Mouse (Mus musculus): ENCODE data around the gene Adig. TPM values are rescaled to one million over a fixed set of nuclear protein-coding genes. Genes with fewer than 3 reads are reported as not detected.

Adig gene
- polyA plus RNA-seq (2016; fragmentation: Nextera tagmentation; extraction: Ambion mirVana): not detected in 2 replicates

DNA sequence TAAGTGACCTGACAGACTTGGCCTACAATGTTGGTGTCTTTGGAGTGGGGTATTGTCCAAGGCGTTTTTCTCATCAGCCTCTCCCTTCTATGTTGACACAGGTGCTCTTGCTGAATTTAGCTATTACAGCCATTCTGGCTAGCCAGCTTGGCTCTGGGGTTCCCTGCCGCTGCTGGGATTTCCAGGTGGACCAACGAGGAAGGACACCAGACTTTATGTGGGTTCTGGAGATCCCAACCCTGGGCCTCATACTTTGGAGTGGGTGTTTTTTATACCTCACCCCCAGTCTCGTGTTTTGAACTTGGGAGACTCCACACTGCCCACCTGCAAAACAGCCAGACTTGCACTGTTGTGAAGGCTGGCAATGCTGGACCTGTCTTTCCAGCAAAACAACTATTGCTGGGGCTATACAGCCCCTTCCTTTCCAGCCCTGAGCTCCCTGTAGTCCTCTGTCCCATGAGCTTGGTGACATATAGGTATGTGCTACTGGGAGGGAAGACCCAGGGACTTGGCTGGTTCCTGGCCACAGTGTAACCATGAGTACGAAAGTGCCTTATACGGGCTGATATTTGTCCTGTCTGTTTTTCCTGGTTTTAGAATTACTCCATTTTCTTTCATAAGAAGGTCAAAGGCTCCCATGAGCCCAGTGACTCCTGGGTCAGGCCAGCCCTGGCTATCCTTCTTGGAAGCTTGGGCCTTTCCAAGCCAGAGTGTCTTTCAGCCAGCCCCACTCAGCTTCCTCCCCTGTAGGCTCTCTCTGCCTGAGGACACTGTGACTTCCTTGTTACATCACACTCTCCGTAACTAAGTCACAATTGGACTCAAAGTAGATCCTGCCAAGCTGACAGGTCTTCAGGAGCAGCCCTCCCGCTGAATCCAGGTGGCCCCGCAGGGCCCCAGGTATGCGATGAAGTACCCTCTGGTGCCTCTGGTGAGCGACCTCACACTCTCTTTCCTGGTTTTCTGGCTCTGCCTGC, at the start of gene Adig:
TSS of gene Adig (plus strand) at position 777 of the 977 bp plus-strand sequence.
- H3K9me3 ChIP-seq: no peaks in the 10 kb centered on the region

DNA sequence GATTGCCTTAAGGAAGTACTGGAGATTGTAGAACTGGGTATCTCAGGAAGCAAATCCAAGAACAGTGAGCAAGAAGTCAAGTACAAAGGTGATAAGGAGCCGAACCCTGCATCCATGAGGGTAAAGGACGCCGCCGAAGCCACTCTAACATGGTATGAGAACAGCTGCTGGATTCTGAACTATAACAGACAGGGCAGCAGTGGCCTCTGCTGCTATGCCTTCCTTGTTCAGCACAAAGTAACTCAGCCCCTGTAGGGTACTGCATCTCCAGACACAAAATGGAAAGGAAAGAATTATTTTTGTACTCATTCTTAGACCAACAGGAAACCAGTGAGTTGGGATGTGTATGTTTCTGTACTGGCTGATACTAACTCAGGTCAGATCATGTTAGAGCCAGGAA, 46.0 kb upstream of the Adig start:
- 94% methylated on average over 4 of the region's 4 CpGs for WGBS
- H3K27ac ChIP-seq: no peak overlapping the region
- no peak for DNase-seq (ENCODE audit: low spot score)

More for the DNA sequence above, at the start of gene Adig:
- no peaks in the 10 kb centered on the region for H3K27me3 ChIP-seq (ENCODE audit: insufficient read depth, poor library complexity, severe bottlenecking)
- H3K27ac ChIP-seq: no peak within 1 kb of the TSS
- no peak for DNase-seq (ENCODE audit: low spot score)
- H3K4me1 ChIP-seq (replicated peaks): no peaks in the 10 kb centered on the region
- H3K4me3 ChIP-seq: no peak within 1 kb of the TSS
- peaks cover 30% of the 10 kb centered on the region for H3K36me3 ChIP-seq
- WGBS: 73% methylated on average over 11 of the region's 11 CpGs

GRCm38 (mm10) chr2:158457610-158458009, 44.8 kb upstream of the Adig start:
- Histone ChIP-seq H3K4me3 (no peak overlapping the region), H3K27me3 (ENCODE audit: insufficient read depth, poor library complexity, severe bottlenecking) (no peaks in the 10 kb centered on the region), H3K4me1 (replicated peaks) (no peaks in the 10 kb centered on the region), H3K36me3 (peaks cover 81% of the 10 kb centered on the region), H3K9me3 (no peaks in the 10 kb centered on the region), H3K27ac (no peak overlapping the region)
- DNase-seq (ENCODE audit: low spot score): no peak
- WGBS: 95% methylated on average over 1 of the region's 1 CpGs

More for the DNA sequence above, 46.0 kb upstream of the Adig start:
- Histone ChIP-seq H3K4me1 (replicated peaks) (no peaks in the 10 kb centered on the region), H3K27me3 (ENCODE audit: insufficient read depth, poor library complexity, severe bottlenecking) (no peaks in the 10 kb centered on the region), H3K36me3 (peaks cover 80% of the 10 kb centered on the region), H3K4me3 (no peak overlapping the region), H3K9me3 (no peaks in the 10 kb centered on the region)

DNA sequence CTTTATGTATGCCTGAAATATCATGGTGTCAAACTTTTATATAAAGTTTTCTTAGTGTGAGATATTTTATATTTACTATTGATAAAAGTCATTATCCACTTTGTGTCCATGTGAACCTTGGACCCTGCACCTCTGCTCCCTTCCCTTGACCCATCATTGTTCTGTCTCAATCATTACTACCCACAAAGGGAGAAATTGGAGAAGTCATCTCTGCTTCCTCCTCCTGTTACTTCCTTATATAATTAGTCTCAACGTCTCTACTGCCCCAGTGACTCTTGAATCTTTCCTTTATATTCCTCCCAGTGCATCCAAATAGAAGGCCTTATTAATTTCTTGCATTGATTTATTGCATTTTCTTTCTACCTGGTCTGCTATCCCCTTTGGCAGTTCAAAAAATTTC, 40.0 kb upstream of the Adig start:
- H3K36me3 ChIP-seq: peaks cover 91% of the 10 kb centered on the region
- H3K27me3 ChIP-seq (ENCODE audit: insufficient read depth, poor library complexity, severe bottlenecking): no peaks in the 10 kb centered on the region

DNA sequence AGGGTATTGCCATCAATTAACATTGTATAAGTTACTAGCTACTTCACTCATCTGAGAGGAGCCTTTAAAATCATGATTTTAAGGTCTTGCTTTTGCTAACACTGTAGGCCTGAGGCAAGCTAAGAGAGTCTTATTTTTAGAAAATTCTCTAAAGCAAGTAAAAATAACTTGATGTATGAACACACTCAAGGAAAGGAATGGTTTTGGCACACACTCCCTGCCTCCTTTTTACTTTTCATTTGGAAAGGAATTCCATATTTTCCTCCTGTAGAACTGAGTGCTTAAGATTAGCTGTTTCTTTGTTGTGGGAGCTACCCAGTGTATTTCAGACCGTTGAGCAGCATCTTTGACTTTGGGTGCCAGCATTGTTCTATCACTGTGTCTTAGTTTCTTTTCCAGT, 28.3 kb upstream of the Adig start:
- no peaks in the 10 kb centered on the region for H3K4me1 ChIP-seq (replicated peaks)
- no peak overlapping the region for H3K27ac ChIP-seq
- 89% methylated on average over 1 of the region's 1 CpGs for WGBS
- no peaks in the 10 kb centered on the region for H3K9me3 ChIP-seq
- DNase-seq (ENCODE audit: low spot score): no peak
- H3K4me3 ChIP-seq: no peak overlapping the region
- peaks cover 89% of the 10 kb centered on the region for H3K36me3 ChIP-seq
- no peaks in the 10 kb centered on the region for H3K27me3 ChIP-seq (ENCODE audit: insufficient read depth, poor library complexity, severe bottlenecking)

More for the DNA sequence above, 40.0 kb upstream of the Adig start:
- WGBS: 81% methylated on average over 1 of the region's 1 CpGs
- no peak overlapping the region for H3K27ac ChIP-seq
- H3K4me3 ChIP-seq: no peak overlapping the region
- no peaks in the 10 kb centered on the region for H3K4me1 ChIP-seq (replicated peaks)
- H3K9me3 ChIP-seq: no peaks in the 10 kb centered on the region
- no peak for DNase-seq (ENCODE audit: low spot score)

GRCm38 (mm10) chr2:158477640-158478039, 24.8 kb upstream of the Adig start:
- Histone ChIP-seq H3K36me3 (peaks cover 99% of the 10 kb centered on the region), H3K9me3 (no peaks in the 10 kb centered on the region), H3K4me1 (replicated peaks) (no peaks in the 10 kb centered on the region), H3K4me3 (no peak overlapping the region), H3K27ac (no peak overlapping the region), H3K27me3 (ENCODE audit: insufficient read depth, poor library complexity, severe bottlenecking) (no peaks in the 10 kb centered on the region)
- DNase-seq (ENCODE audit: low spot score): no peak
- 75% methylated on average over 3 of the region's 3 CpGs for WGBS

DNA sequence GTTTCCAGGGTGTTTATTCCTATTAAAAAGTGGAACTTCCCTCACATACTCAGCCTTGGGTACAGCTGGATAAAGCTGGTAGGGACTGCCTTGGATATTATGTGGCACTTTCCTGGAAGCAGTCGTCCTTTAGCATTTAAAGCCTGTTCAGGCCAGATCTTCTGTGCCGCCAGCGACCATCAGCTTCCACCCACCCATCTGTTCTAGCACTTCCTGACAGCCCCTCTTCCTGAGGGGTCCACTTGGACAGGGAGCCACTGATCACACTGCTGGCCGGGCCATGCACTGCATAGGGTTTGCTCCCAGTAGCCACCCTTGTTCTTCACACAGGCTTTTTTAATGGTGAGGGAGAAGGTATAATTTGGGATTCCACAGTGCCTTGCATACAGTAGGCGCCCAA, 4.0 kb upstream of the Adig start:
- Histone ChIP-seq H3K27ac (no peak overlapping the region), H3K27me3 (ENCODE audit: insufficient read depth, poor library complexity, severe bottlenecking) (no peaks in the 10 kb centered on the region), H3K4me1 (replicated peaks) (no peaks in the 10 kb centered on the region), H3K4me3 (no peak overlapping the region), H3K9me3 (no peaks in the 10 kb centered on the region), H3K36me3 (peaks cover 65% of the 10 kb centered on the region)
- WGBS: 93% methylated on average over 5 of the region's 5 CpGs
- no peak for DNase-seq (ENCODE audit: low spot score)

- 90% methylated on average over 7 of the region's 7 CpGs for WGBS
- no peak overlapping the region for H3K4me3 ChIP-seq
- no peaks in the 10 kb centered on the region for H3K27me3 ChIP-seq (ENCODE audit: insufficient read depth, poor library complexity, severe bottlenecking)
- H3K9me3 ChIP-seq: no peaks in the 10 kb centered on the region
- DNase-seq (ENCODE audit: low spot score): no peak
- H3K36me3 ChIP-seq: peaks cover 21% of the 10 kb centered on the region
- H3K4me1 ChIP-seq (replicated peaks): no peaks in the 10 kb centered on the region
- H3K27ac ChIP-seq: no peak overlapping the region
Observed at GRCm38 (mm10) chr2:158503226-158503625, 814 bp downstream of the Adig start.

DNA sequence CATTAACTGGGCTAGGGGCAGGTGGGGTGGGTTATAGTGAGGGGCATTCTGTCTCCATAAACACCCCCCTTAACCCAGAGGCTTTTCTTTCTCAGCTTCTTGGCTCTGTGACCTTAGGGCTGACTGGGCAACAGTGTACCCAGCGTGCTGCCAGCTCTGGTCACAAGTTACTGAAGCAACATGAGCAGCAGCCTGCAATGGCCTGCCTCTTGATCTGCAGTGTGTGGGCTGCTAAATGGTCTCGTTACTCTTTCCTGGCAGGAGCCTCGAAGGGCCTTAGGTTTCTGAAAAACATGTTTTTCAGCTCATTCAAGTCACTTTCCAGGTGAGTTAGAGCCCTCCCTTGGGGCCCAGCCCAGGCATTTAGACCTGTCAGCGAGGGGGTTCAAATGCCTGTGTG, 1.3 kb downstream of the Adig start:
- no peak overlapping the region for H3K4me3 ChIP-seq
- no peak for DNase-seq (ENCODE audit: low spot score)
- no peaks in the 10 kb centered on the region for H3K9me3 ChIP-seq
- H3K27me3 ChIP-seq (ENCODE audit: insufficient read depth, poor library complexity, severe bottlenecking): no peaks in the 10 kb centered on the region
- WGBS: 77% methylated on average over 4 of the region's 4 CpGs
- peaks cover 16% of the 10 kb centered on the region for H3K36me3 ChIP-seq
- H3K27ac ChIP-seq: no peak overlapping the region
- no peaks in the 10 kb centered on the region for H3K4me1 ChIP-seq (replicated peaks)

GRCm38 (mm10) chr2:158506475-158506874, 4.1 kb downstream of the Adig start:
- Histone ChIP-seq H3K4me3 (no peak overlapping the region), H3K36me3 (no peaks in the 10 kb centered on the region), H3K4me1 (replicated peaks) (no peaks in the 10 kb centered on the region), H3K9me3 (no peaks in the 10 kb centered on the region), H3K27ac (no peak overlapping the region), H3K27me3 (ENCODE audit: insufficient read depth, poor library complexity, severe bottlenecking) (no peaks in the 10 kb centered on the region)
- WGBS: 88% methylated on average over 5 of the region's 5 CpGs
- DNase-seq (ENCODE audit: low spot score): no peak

DNA sequence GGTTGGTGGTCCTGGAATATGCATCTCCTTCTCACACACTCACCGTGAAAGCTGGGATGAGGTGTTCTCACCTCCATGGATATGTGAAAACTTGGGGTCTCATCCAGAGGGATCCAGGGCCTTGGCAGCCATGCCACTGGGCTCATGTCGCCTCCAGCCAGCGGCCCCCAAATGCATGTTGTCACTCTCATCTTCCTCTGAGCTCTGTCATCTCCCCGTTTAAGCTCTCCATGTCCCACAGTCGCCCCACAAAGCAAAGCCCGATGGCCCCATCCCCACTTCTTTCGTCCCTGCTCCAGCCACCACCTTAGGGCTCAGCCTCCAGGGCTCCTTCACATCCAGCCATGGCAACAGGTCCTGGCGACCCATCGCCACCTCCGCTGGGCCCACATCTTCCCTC, 4.6 kb downstream of the Adig start:
- Histone ChIP-seq H3K4me1 (replicated peaks) (no peaks in the 10 kb centered on the region), H3K9me3 (no peaks in the 10 kb centered on the region), H3K4me3 (no peak overlapping the region), H3K27me3 (ENCODE audit: insufficient read depth, poor library complexity, severe bottlenecking) (no peaks in the 10 kb centered on the region), H3K36me3 (no peaks in the 10 kb centered on the region), H3K27ac (no peak overlapping the region)
- WGBS: 94% methylated on average over 10 of the region's 10 CpGs
- DNase-seq (ENCODE audit: low spot score): no peak

DNA sequence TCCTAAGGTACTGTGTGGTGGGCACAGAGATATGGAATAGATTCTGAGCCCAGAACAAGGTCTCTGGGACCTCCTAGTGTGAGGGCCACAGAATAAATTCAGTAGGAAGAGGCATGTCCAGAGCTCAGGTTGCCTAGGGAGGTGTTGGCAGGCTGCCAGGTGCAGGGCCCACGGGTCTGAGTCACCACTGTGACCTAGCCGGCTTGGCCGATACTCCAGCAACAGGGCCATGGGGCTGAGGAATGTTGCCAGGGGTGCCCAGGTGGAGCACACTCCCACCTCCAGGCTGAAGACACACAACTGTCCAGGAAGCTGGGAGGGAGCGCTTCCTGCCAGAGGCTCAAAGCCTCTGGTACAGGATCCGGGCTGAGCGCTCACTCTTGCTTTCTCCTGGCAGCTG, 8.3 kb downstream of the Adig start:
- H3K4me1 ChIP-seq (replicated peaks): no peaks in the 10 kb centered on the region
- WGBS: 93% methylated on average over 6 of the region's 6 CpGs
- DNase-seq (ENCODE audit: low spot score): no peak
- no peaks in the 10 kb centered on the region for H3K9me3 ChIP-seq
- H3K27me3 ChIP-seq (ENCODE audit: insufficient read depth, poor library complexity, severe bottlenecking): no peaks in the 10 kb centered on the region
- H3K27ac ChIP-seq: no peak overlapping the region
- H3K4me3 ChIP-seq: no peak overlapping the region
- no peaks in the 10 kb centered on the region for H3K36me3 ChIP-seq

GRCm38 (mm10) chr2:158512528-158512927, 10.1 kb downstream of the Adig start, which contains the start of gene Arhgap40:
TSS of gene Arhgap40 (plus strand) at chr2:158512796.
- DNase-seq (ENCODE audit: low spot score): no peak
- Histone ChIP-seq H3K27me3 (ENCODE audit: insufficient read depth, poor library complexity, severe bottlenecking) (no peaks in the 10 kb centered on the region), H3K9me3 (no peaks in the 10 kb centered on the region), H3K4me1 (replicated peaks) (no peaks in the 10 kb centered on the region), H3K27ac (no peak within 1 kb of the TSS), H3K4me3 (no peak within 1 kb of the TSS), H3K36me3 (no peaks in the 10 kb centered on the region)
- WGBS: 85% methylated on average over 10 of the region's 10 CpGs

Data from hindbrain, embryonic 10.5 days (tissue).